Comparison of ENCODE assay signal across 22 mouse cellular contexts in the genomic region with DNA sequence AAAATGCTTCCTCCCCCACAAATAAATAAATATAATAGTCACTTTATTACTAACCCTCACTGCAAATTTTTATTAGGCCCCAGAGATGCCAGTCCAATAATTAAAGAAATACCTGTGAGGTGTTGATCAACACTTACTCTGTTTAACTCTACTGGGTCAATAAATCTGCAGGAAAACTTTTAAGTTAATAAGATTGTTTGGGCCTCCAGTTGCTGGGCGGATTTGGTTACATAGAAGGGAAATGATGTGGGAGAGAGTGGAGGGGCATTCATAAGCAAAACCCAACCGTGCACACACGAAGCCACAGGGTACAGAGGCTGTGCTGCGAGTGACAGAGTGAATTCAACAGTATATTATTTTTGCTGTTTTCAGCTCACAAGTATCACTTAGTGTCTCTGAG.
DNase-seq lines count a peak whose midpoint lies in the region; ATAC-seq and TF ChIP-seq lines count a peak whose summit lies in the region.
"Had no signal": no experiment of that assay in that cellular context is flagged by ENCODE, and none has a peak within 500 bp of the region (broad histone marks: within the 10 kb centered on the region; RNA-seq: fewer than 3 reads in every experiment).

No protein-coding gene starts in this region.

- WGBS in embryonic facial prominence, embryonic 11.5 days: 57% methylated on average over 4 of the region's 4 CpGs
- 69% methylated on average over 4 of the region's 4 CpGs for WGBS in embryonic facial prominence, embryonic 10.5 days
- 49% methylated on average over 4 of the region's 4 CpGs for WGBS in embryonic facial prominence, embryonic 14.5 days
- WGBS in limb, embryonic 11.5 days: 38% methylated on average over 4 of the region's 4 CpGs
- WGBS in limb, embryonic 14.5 days: 27% methylated on average over 4 of the region's 4 CpGs

- no peak overlapping the region for H3K4me3 ChIP-seq in embryonic facial prominence, embryonic 11.5 days (ENCODE audit: low read depth, low read length)
- no peak overlapping the region for H3K4me3 ChIP-seq in embryonic facial prominence, embryonic 10.5 days
- H3K4me3 ChIP-seq in embryonic facial prominence, embryonic 14.5 days (ENCODE audit: low read depth, low read length): no peak overlapping the region
- no peak overlapping the region for H3K4me3 ChIP-seq in limb, embryonic 11.5 days (ENCODE audit: low read depth, low read length)
- no peak overlapping the region for H3K4me3 ChIP-seq in limb, embryonic 14.5 days (replicated peaks; ENCODE audit: low read length)
- H3K4me3 ChIP-seq: forebrain, embryonic 10.5 days; forebrain, embryonic 13.5 days; heart, embryonic 12.5 days; heart, embryonic 15.5 days; hindbrain, embryonic 10.5 days; hindbrain, embryonic 13.5 days had no signal

- no peaks in the 10 kb centered on the region for H3K4me1 ChIP-seq in embryonic facial prominence, embryonic 11.5 days (ENCODE audit: control insufficient read depth, insufficient read depth, low read length)
- peaks cover 22% of the 10 kb centered on the region for H3K4me1 ChIP-seq in embryonic facial prominence, embryonic 10.5 days
- H3K4me1 ChIP-seq in embryonic facial prominence, embryonic 14.5 days (ENCODE audit: control insufficient read depth, insufficient read depth, low read length): peaks cover 11% of the 10 kb centered on the region; the same call in 1 of the 2 replicates
- peaks cover 11% of the 10 kb centered on the region; the same call in 1 of the 2 replicates for H3K4me1 ChIP-seq in limb, embryonic 11.5 days (ENCODE audit: control insufficient read depth, insufficient read depth, low read length)
- peaks cover 19% of the 10 kb centered on the region for H3K4me1 ChIP-seq in limb, embryonic 14.5 days (ENCODE audit: control insufficient read depth, insufficient read depth, low read length)

- no peak overlapping the region for H3K9ac ChIP-seq in embryonic facial prominence, embryonic 11.5 days (replicated peaks; ENCODE audit: low read length)
- H3K9ac ChIP-seq in embryonic facial prominence, embryonic 14.5 days (ENCODE audit: low read depth, low read length): no peak overlapping the region
- no peak overlapping the region for H3K9ac ChIP-seq in limb, embryonic 11.5 days (ENCODE audit: low read length)
- no peak overlapping the region for H3K9ac ChIP-seq in limb, embryonic 14.5 days (ENCODE audit: low read depth, low read length, severe bottlenecking)
- H3K9ac ChIP-seq: forebrain, embryonic 13.5 days; heart, embryonic 12.5 days; heart, embryonic 15.5 days; hindbrain, embryonic 13.5 days had no signal

- TF ChIP-seq POLR2A in limb, embryonic 14.5 days (IDR thresholded peaks at IDR 0.05; ENCODE audit: borderline replicate concordance, extremely low read depth, insufficient read depth, insufficient read length): no peak

- no peak for ATAC-seq in embryonic facial prominence, embryonic 11.5 days (replicated peaks; ENCODE audit: insufficient number of reproducible peaks, low FRiP score, low TSS enrichment, low read depth)
- no peak for ATAC-seq in embryonic facial prominence, embryonic 14.5 days (ENCODE audit: low read depth)
- ATAC-seq in limb, embryonic 11.5 days (ENCODE audit: insufficient number of reproducible peaks, low FRiP score, low TSS enrichment, low read depth): peak; percentile 57; the same call in 1 of the 2 replicates
- ATAC-seq in limb, embryonic 14.5 days (ENCODE audit: low FRiP score, low read depth): no peak
- ATAC-seq: activated CD4-positive, CD25-positive, alpha-beta regulatory T cell, adult 4 months; forebrain, embryonic 13.5 days; forebrain, embryonic 16.5 days; hindbrain, embryonic 16.5 days had no signal

- no peak overlapping the region for H3K4me2 ChIP-seq in embryonic facial prominence, embryonic 11.5 days (ENCODE audit: low read depth, low read length)
- no peak overlapping the region for H3K4me2 ChIP-seq in embryonic facial prominence, embryonic 14.5 days (ENCODE audit: low read depth, low read length)
- H3K4me2 ChIP-seq in limb, embryonic 11.5 days (ENCODE audit: low read depth, severe bottlenecking): no peak overlapping the region
- 0 out of 2 replicates have a peak overlapping the region, but pooled peaks have one; percentile 35 for H3K4me2 ChIP-seq in limb, embryonic 14.5 days (replicated peaks; ENCODE audit: low read depth, low read length, severe bottlenecking)
- H3K4me2 ChIP-seq: forebrain, embryonic 13.5 days; hindbrain, embryonic 13.5 days had no signal

- no peaks in the 10 kb centered on the region for H3K27me3 ChIP-seq in embryonic facial prominence, embryonic 11.5 days (ENCODE audit: control insufficient read depth, insufficient read depth, low read length)
- no peaks in the 10 kb centered on the region for H3K27me3 ChIP-seq in embryonic facial prominence, embryonic 10.5 days (replicated peaks; ENCODE audit: low read depth, poor library complexity, severe bottlenecking)
- H3K27me3 ChIP-seq in embryonic facial prominence, embryonic 14.5 days (replicated peaks; ENCODE audit: control insufficient read depth, insufficient read depth, low read length): no peaks in the 10 kb centered on the region
- H3K27me3 ChIP-seq in limb, embryonic 11.5 days (ENCODE audit: control insufficient read depth, insufficient read depth, low read length): no peaks in the 10 kb centered on the region
- H3K27me3 ChIP-seq in limb, embryonic 14.5 days (ENCODE audit: control insufficient read depth, insufficient read depth, low read length): no peaks in the 10 kb centered on the region
- H3K27me3 ChIP-seq: forebrain, embryonic 13.5 days; heart, embryonic 12.5 days; heart, embryonic 15.5 days; hindbrain, embryonic 13.5 days had no signal

- peak; percentile 27 for DNase-seq in embryonic facial prominence, embryonic 11.5 days (ENCODE audit: low spot score)
- no peak for DNase-seq in embryonic facial prominence, embryonic 10.5 days (ENCODE audit: low spot score)
- no peak for DNase-seq in embryonic facial prominence, embryonic 14.5 days (ENCODE audit: low spot score)
- no peak for DNase-seq in limb, embryonic 11.5 days (ENCODE audit: low spot score)
- DNase-seq in limb, embryonic 14.5 days (ENCODE audit: low spot score): no peak
- DNase-seq in cerebellum, adult 9-10 months: no peak
- no peak for DNase-seq in urinary bladder, postnatal 14 days (ENCODE audit: low spot score)
- DNase-seq in cerebellum, postnatal 14 days: no peak
- DNase-seq: adrenal gland, postnatal 25 days; cerebellum, adult 11-12 months; cerebellum, adult 8-10 months; cerebellum, postnatal 25 days; gastrocnemius, postnatal 25 days had no signal

- H3K27ac ChIP-seq in embryonic facial prominence, embryonic 11.5 days (replicated peaks; ENCODE audit: low read depth, low read length): no peak overlapping the region
- no peak overlapping the region for H3K27ac ChIP-seq in embryonic facial prominence, embryonic 10.5 days (replicated peaks)
- peak overlapping the region; percentile 35 for H3K27ac ChIP-seq in embryonic facial prominence, embryonic 14.5 days (replicated peaks; ENCODE audit: low read depth, low read length)
- peak overlapping the region; percentile 0; the same call in 1 of the 2 replicates for H3K27ac ChIP-seq in limb, embryonic 11.5 days (replicated peaks; ENCODE audit: low read depth, low read length)
- peak overlapping the region; percentile 70 for H3K27ac ChIP-seq in limb, embryonic 14.5 days (replicated peaks; ENCODE audit: low read depth, low read length)
- H3K27ac ChIP-seq: forebrain, embryonic 10.5 days; forebrain, embryonic 13.5 days; hindbrain, embryonic 10.5 days; hindbrain, embryonic 13.5 days had no signal

- H3K9me3 ChIP-seq in embryonic facial prominence, embryonic 11.5 days (replicated peaks; ENCODE audit: control insufficient read depth, low read length): no peaks in the 10 kb centered on the region
- peaks cover 8% of the 10 kb centered on the region for H3K9me3 ChIP-seq in embryonic facial prominence, embryonic 10.5 days
- peaks cover 10% of the 10 kb centered on the region; the same call in 1 of the 2 replicates for H3K9me3 ChIP-seq in embryonic facial prominence, embryonic 14.5 days (ENCODE audit: control insufficient read depth, low read length)
- no peaks in the 10 kb centered on the region for H3K9me3 ChIP-seq in limb, embryonic 11.5 days (ENCODE audit: control insufficient read depth, low read length)
- peaks cover 9% of the 10 kb centered on the region; the same call in 1 of the 2 replicates for H3K9me3 ChIP-seq in limb, embryonic 14.5 days (ENCODE audit: control insufficient read depth, low read length)
- H3K9me3 ChIP-seq: heart, embryonic 15.5 days had no signal

- no peaks in the 10 kb centered on the region for H3K36me3 ChIP-seq in embryonic facial prominence, embryonic 11.5 days (replicated peaks; ENCODE audit: control insufficient read depth, insufficient read depth, low read depth, low read length)
- no peaks in the 10 kb centered on the region for H3K36me3 ChIP-seq in embryonic facial prominence, embryonic 10.5 days (replicated peaks)
- H3K36me3 ChIP-seq in embryonic facial prominence, embryonic 14.5 days (ENCODE audit: control insufficient read depth, insufficient read depth, low read length): 0 out of 2 replicates have a peak, but pooled peaks cover 5% of the 10 kb centered on the region
- no peaks in the 10 kb centered on the region for H3K36me3 ChIP-seq in limb, embryonic 11.5 days (ENCODE audit: control insufficient read depth, insufficient read depth, low read length)
- no peaks in the 10 kb centered on the region for H3K36me3 ChIP-seq in limb, embryonic 14.5 days (ENCODE audit: control insufficient read depth, insufficient read depth, low read length)
- H3K36me3 ChIP-seq: forebrain, embryonic 10.5 days; heart, embryonic 15.5 days; hindbrain, embryonic 10.5 days; hindbrain, embryonic 13.5 days had no signal

Comparison
In these comparisons a context has a peak if more than half of its experiments do, and no peak if none do; other contexts are left out.
1. H3K27ac ChIP-seq: peak in embryonic facial prominence, embryonic 14.5 days (single experiment), limb, embryonic 11.5 days (single experiment) and limb, embryonic 14.5 days (single experiment); none in embryonic facial prominence, embryonic 11.5 days (single experiment) and embryonic facial prominence, embryonic 10.5 days (single experiment).